Mouse (Mus musculus) thymus, postnatal 4 days (tissue): Measurements from ENCODE around the gene Aqp3.

Experiments
- DNase-seq: peaks from one replicate; pipeline ENCODE4 v3.0.0; 2021

Gene Aqp3

DNA sequence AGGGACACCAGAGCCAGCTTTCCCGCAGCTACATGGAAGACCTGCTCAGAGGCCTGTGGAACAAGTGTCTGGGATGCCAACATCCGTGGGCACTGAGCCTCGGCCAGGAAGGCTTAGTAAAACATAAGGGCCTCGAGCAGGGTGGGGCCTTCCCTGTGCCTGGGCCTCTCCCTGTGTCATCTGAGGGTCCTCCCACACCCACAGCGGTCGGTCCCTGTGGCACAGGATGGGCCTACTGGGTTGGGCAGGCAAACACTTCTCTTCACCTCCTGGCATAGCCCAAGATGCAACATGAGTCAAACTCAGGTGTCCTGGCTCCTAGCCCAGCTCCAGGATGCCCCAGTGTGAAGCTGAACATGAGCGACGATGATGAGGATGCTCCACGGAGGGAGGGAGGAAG, 40.6 kb downstream of the Aqp3 start:
- DNase-seq = no peak

GRCm38 (mm10) chr4:41056742-41057332, 41.1 kb downstream of the Aqp3 start:
- DNase-seq = no peak

GRCm38 (mm10) chr4:41056253-41056652, 41.7 kb downstream of the Aqp3 start:
- DNase-seq = no peak

GRCm38 (mm10) chr4:41055111-41055510, 42.9 kb downstream of the Aqp3 start:
- DNase-seq = no peak

GRCm38 (mm10) chr4:41051781-41052180, 46.2 kb downstream of the Aqp3 start:
- DNase-seq = no peak

GRCm38 (mm10) chr4:41050726-41051675, 47.0 kb downstream of the Aqp3 start:
- peak; percentile 90 for DNase-seq

- DNase-seq = no peak
Observed at GRCm38 (mm10) chr4:41048926-41049325, 49.1 kb downstream of the Aqp3 start.

DNA sequence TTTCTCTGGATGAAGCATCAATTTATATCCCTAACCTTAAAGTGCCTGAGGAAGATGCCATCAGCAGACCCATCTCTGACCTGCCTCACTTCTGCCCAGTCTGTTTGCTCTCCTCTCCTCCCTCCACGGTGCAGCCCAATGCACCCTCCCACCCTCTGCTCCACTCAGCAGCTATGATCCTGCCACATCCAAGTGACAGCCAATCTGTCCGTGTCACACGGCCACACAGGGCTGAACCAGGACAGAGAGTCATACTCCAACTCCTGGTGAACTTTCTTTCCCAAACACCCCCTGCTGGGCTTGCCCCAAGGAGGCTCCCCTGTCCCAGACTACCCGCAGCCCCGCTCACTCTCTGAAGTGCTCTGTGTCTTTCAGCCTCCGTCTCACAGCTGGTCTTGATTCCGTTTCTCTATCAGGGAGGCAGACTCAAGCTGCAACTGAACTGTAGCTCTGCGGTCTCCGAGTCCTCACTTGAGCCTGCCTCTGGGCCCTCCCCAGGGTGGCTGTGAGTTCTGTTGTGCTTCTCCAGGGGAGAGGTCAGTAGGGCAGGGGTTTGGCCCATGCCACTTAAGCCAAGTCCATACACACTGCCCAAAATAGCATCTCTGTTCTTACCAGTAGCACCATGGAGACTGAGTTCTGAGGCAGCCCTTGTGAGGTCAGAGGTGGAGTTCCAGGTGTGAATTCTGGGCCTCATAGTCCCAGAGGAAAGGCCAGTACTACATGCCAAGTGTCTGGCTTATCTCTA, 50.3 kb downstream of the Aqp3 start, which contains the start of gene Aqp7:
Gene Aqp7, minus strand, starts transcription at position 616 of the 748 bp plus-strand sequence.
- DNase-seq = no peak

DNA sequence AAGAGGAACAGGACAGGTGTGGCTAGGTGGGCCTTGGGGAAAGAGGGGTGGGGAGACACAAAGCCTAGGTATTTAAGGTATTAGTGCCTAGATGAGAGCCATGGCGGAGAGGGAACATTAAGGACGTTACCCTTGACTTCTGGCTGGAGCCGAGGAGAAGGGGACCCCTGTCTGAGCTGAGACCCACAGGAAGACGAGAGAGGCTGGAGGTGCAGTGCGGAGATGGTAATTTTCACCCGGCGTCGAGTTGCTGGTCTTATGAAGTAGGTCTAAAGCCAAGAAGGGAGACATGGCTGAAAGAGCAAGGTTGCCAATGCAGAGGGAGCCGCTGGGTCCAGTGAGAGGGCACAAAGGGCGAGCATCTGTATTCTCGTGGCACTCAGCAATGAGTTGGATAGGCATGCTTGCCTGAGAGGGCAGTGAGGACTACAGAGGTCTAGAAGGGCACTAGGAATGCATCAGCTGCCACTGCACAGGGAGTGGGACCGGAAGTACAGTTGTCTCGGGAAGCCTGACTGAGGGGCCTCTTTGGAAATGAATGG, 51.7 kb downstream of the Aqp3 start:
- DNase-seq = no peak

- DNase-seq = no peak
Observed at GRCm38 (mm10) chr4:41045288-41045687, 52.7 kb downstream of the Aqp3 start.

DNA sequence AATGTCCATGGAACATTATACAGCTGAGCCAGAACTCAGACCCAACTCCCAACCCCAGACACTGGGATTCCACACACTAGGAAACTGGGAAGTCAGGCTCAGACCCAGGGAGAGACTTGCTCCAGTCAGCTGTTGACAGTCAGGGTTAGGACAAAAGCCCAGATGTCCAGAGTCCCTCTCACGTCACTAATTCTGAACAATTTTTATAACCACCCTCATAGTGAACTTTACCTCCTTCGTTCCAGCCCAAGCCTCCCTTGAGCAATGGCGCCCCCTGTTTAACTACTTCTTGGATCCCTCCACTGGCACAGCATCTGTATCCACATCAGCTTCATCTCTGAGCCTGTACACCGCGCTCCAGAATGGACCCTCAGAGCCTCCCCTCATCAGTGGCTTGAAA, 54.0 kb downstream of the Aqp3 start:
- DNase-seq = peak; percentile 27

DNA sequence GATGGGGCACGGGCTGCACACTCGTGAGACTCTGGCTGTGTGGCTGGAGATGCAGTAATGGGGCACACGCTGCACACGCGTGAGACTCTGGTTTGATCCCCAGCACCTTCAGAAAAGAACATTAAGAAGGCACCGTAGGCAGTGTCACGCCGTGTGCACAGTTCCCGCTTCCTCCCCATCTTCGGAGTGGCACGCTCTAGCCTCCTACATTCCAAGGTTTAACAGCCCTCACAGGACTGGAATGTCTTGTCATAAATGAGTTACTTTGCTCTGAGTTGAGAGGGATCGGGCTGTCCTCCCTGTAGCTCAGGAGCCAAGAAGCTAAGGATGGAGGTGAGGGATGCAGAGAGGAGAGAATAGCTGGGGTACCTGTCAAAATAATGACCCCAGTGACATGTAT, 55.1 kb downstream of the Aqp3 start:
- DNase-seq = no peak
